Mouse (Mus musculus): Measurements from ENCODE around the gene Smco4.

DNA sequence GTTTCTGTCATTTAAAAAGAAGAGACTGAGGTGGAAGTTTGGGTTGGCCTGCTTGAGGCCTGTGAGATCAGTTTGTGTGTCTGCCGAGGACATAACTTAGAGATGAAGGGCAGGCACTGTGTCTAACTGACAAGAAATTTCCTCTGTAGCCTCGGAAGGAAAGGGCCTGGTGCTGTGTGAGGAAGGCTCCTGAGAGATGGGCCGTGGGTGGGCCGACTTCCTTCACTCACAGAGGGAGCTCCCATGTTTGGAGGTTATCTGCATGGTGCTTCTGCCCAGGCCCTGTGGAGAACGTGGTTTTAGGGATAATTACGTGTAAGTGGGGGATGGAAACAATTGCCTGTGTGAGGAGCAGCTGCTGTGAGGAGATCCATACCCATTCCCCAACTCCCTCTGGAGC lies 10.6 kb downstream of the Smco4 start:
- TF ChIP-seq CTCF (IDR thresholded peaks at IDR 0.05; ENCODE audit: low read depth) (no peak), EP300 (IDR thresholded peaks at IDR 0.05; ENCODE audit: low read depth) (no peak)
